Mouse (Mus musculus) cerebellum, adult 8-10 months (tissue): ENCODE data around the gene Anxa9.

Source experiments
- DNase-seq: peaks from one replicate; pipeline ENCODE4 v3.0.0; 2022

Gene Anxa9

DNA sequence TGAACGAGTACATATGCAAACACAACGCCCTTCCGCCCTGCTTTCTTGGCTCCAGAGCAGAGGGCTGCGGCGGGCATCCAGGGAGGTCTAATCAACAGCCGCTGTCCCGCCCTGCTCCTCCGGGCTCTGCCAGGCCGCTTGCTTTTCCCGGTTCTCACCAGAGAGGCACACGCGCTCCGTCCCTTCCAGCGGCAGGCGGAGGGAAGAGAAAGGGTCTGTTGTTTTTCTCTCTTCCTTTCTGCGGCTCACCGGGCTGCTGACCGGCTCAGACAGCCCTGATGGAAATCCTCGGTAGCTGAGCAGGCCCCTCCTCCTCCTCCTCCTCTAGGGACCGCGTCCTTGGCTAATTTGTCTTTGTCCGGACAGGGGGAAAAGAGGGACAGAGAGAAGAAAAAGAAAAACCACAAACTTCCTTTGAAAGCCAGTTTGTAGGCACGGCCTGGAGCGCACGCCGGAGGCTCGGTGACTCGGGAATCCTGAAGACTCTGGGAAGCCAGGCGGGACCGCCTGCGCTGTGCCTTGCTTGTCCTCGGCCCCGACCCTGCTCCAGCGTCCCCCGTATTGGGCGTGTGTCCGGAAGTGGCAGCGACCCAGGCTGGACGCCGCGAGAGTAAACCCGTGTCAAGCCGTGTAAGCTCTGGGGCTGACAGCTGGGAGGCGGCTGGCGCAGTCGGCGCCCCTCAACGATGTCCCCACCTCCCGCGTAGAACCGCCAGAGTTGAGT lies 23.9 kb downstream of the Anxa9 start:
- peak; percentile 79 for DNase-seq

DNA sequence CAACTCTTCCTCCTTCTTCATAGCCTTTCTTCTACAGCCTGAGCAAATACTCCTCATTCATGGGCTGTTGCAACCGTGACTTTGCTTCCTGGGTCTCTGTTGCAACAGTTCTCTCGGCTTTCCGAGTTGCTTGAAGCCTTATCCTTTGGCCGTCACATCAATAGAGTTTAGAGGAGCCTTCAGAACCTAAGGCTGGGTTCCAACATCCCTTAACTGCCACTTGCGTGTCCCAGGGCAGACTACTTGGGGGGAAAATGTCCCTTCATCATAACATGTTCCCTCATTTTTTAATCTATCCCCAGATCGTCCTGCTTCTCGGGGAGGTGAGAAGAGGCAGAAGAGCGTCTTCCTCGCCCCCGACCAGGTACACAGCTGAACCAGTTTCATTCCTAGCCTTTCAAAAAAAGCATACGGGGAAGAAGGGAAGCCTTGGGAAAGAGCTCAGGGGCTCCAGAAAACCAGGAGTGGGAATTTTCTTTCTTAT lies 24.6 kb downstream of the Anxa9 start:
- DNase-seq = no peak

DNA sequence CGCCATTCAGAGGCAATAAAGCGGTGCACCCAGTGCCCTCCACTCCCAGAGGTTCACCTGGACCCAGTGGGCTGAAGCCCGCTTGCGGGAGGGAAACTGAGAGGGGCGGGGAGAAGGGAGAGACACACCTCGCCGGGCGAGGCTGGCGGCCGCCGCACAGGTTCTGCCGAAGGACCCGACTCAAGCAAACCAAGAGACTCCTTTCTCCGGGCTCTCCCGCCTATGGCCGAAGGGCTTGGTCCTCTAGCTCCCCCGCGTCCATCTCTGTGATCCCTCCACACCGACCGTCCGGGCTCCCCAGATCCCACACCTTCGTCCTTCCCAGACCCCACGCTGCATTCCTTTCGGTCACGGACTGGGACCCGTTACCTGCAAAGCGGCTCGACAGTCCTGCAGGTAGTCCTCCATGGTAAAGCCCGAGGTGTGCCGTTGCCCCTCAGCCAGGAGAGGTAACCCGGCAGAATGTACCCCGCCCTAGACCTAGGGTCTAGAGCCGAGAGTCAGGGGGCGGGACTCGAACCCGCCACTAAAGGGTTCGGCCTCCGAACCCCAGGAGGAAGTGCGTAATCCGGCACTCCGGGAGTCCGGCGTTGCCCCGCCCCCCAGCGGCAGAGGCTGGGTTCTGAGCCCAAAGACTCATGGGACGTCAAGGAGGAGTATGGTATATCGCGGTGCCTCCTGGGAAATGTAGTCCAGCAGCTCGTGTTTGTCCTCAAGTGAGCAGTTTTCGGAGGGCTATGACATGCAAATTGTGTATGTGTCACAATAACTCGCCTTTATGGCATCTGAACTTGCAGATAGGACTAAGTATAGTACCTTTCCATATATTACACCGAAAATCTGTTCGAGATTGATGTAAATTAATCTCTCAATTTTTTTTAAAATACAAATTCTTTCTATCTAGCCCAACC lies 25.5 kb downstream of the Anxa9 start, which contains the start of the genes Mindy1 and Prune1:
Gene Mindy1, plus strand, starts transcription at position 130 of the 911 bp plus-strand sequence.
Gene Prune1, minus strand, starts transcription at position 861 of the 911 bp plus-strand sequence.
- peak; percentile 99 for DNase-seq

DNA sequence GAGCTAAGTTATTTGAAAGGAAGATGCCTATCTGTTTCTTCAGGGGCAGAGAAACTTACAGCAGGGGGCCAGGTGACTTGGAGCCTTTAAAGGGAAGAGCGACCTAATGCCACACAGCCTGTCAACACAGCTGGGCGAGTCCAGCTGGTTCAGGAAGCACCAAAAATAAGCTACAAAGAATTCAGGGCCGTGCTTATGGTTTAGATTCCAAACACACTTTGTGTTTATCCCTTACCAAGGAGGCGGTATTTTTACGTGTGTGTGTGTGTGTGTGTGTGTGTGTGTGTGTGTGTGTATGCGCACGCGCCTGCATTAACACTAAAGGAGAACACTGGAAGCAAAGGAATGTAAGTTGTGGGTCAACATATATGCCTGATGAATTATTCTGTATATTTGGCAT lies 26.2 kb downstream of the Anxa9 start:
- no peak for DNase-seq

DNA sequence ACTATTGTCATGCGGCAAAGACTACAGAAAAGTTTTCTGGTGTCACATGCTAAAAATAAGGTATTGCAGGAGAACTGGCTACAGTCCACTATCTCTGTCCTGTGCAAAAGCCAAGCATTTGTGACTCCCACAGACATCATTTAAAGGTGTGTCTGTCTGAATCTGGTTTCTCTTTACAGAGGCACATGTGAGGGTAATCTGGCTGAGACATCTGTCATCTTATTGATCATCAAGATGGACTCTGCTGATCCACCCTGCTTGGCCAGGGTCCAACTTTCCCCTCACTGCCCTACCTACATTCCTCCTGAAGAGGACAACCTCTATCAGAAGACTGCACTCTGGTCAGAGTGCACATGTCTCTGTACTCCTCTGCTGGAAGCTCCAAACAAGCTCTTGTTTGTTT lies 29.8 kb downstream of the Anxa9 start:
- no peak for DNase-seq

DNA sequence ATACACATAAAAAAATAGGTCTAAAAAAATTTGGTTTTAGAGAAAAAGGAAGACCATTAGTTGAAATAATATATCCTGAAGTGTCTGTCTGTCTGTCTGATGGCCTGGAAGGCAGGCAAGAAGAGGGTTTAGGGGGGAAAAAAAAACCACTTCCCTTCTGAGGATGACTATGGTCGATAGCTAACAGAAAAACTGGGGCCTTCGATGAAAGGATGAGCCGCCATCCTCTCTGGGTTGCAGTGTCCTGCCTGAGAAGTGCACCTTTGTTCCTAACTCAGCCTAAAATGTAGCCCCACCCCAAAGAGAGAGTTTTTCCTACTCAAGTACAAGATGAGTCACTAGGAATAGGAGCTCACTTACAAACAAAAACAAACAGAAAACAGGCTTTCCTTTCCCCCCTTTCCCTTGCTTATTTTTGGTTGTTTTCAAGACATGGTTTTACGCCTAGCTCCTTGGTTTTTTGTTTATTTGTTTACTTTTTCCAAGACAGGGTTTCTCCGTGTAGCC lies 30.5 kb downstream of the Anxa9 start:
- DNase-seq = no peak

DNA sequence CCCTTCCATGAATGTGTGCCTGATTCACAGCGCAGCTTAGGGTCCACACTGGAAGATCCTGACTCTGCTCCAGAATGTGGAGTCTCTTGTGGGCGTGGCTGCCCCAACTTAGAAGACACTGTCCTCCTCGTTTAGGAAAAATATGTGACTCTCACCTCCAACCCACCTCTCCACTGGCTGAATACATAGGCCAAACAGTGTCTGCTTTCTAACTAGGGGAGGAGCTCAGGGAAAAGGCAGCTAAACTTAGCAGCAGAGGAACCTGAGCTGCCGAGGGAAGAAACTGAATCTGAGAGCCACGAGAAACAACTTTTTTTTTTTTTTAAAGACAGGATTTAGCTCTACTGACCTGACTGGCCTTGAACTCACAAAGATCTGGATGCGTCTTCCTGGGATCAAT lies 31.8 kb downstream of the Anxa9 start:
- DNase-seq = no peak

DNA sequence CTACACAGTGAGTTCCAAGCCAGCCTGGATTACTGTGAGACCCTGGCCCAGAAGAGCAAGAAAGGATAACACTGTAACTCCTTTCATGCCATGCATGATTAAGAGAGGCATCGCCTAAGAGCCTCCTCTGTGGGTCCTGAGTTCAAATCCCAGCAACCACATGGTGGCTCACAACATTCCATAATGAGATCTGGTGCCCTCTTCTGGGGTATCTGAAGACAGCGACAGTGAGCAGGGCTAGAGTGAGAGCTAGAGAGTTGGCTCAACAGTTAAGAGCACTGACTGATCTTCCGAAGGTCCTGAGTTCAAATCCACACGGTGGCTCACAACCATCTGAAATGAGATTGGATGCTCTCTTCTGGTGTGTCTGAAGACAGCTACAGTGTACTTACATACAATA lies 32.5 kb downstream of the Anxa9 start:
- no peak for DNase-seq

DNA sequence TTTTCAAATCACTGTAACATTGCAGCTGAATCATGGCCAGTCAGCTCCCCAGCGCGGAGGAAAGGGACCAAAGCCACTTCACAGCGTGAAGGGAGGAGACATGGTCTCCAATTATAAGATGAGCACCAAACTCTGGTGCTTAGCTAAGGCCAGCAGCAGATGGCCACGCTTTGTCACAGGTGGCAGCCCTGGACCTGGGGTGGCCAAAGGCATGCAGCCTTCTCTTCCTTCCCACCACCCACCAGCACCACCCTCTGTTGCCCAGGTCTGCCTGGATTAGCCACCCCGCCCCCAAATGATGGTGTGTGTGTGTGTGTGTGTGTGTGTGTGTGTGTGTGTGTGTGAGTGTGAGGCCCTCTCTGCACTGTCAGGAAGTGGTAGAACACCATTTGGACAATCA lies 33.5 kb downstream of the Anxa9 start:
- DNase-seq = peak; percentile 89

DNA sequence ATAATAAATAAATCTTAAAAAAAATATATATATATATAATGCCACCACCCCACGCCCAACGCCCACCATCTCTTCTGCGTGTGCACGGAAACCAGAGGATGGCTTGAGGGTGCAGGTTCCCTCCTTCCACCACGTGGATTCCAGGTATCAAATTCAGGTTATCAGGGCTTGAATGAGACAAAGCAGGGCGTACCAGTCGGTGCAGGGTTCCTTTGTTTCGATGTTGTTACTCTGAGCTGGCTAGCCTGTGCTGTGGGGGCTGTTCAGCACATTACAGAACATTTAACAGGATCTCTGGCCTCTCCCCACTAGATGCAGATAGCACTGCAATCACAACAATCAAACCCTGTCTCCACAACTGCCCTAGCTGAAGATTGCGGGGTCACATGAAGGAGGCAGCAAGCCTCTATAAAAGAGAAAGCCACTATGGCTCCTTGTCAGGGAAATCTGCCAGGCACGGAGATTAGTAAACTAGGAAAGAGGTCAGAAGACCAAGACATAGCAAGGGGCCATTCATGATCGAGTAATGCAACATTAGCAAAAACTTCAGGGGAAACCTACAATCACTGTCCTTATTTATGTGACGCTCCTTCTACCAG lies 36.1 kb downstream of the Anxa9 start:
- DNase-seq = no peak

DNA sequence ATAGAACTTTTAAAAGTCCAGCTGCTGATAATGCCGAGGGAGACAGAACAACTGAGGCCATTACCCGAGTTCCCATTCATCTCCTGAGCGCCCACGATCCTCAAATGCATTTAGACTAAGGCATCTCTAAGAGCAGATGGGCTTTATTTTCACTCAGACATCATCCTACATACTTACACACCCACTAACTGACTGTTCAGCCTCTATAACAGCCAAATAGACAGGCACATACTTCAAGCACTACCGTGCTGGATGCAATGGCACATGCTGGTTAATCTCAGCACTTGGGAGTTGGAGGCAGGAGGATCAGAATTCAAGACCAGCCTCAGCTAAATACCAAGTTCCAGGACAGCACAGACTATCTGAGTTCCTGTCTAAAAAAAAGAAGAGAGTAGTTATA lies 37.2 kb downstream of the Anxa9 start:
- DNase-seq = no peak

DNA sequence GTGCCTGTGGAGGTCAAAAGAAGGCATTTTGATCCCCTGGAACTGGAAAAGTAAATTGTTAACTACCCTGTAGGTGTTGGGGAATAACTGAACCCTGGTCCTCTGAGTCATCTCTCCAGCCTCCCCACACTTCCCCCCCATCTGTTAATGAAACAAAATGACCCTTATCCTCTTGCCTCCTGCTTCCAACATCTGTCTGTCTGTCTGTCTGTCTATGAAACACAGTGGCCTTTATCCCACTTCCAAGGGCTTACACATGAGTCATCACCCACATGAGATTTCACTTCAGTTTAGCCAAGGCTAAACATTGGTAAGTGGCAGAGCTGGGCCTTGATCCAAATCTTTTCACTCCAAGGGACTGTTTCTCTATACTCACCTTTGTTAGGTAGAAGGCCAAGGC lies 39.1 kb downstream of the Anxa9 start:
- DNase-seq = no peak

DNA sequence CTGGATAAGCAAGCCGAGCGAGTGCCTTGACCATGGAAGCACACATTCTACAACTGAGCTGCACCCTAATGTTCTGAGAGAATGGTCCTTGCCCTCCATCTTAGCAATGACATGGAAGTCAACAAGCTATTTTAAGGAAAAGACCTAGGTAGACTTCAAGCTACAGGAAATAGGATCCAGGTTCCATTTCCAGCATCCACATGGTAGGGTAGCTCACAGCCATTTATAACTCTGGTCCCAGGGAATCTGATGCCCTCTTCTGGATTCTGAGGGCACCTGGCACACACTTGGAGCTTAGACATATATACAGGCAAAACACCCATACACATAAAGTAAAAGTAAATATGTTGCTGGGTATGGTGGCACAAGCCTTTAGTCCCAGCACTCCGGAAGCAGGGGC lies 40.9 kb downstream of the Anxa9 start:
- DNase-seq = no peak

DNA sequence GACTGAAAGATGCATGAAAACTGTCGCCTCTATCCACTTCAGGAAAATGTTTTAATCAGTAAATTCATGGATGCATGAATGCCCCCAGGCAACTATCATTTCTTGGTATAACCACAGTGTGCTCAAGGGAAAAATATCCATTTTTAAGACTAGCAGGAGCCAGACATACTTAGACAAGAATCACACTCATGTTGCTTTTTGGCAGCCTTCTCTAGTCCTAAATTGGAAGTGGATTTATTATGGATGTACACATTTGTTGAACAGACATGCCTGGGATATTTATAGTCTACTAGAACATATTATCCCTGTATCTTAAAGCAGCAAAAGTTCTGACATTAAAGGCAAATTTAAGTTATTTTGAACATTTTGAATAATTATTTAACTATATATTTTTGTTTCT lies 42.3 kb downstream of the Anxa9 start:
- DNase-seq = no peak

DNA sequence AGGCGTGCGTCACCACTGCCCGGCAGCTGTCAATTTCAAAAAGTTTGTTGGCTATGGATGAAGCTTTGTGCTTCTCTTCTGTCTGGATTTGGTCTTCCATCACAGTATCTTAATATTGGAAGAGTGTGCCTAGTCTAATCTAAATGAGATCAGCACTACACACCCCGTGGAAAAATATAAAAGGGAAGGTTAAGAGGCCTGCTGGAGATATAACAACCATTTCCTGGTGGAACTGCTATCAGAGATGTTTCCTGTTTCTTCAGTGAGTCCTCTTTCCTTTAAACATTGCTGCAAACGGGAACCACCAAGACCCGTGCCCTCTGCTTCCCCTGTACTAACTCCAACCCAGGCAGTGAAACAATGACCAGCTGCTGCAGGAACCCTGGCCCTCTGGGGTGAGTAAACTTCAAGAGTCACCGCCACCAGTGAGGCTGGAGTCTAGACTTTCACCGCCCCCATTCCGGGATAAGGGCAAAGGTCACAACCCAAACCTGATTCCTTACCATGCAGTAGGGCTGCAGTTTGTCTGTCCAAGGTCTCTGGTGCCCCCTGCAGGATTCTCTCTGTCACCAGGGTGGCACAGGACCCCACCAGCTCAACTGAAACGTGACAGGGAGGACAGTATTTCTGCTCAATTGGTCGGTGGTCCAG lies 43.8 kb downstream of the Anxa9 start:
- no peak for DNase-seq

DNA sequence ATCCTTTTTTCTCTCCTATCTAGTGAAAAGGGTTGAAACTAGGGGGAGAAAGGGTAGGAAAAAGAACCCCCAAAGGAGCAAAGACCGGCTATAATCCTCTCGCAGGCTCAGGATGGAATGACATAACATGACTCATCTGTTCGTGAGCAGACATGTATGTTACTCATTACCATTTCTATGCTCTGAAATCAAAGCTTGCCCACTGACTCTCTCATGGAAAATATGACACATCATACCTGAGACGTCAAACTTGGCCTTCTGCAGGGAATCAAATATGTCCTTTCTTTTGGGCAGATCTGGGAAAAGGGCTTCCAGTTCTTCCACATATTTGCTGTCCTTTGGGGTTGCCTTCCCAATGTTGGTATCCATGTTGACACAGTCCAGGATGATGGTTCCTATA lies 45.0 kb downstream of the Anxa9 start:
- no peak for DNase-seq

DNA sequence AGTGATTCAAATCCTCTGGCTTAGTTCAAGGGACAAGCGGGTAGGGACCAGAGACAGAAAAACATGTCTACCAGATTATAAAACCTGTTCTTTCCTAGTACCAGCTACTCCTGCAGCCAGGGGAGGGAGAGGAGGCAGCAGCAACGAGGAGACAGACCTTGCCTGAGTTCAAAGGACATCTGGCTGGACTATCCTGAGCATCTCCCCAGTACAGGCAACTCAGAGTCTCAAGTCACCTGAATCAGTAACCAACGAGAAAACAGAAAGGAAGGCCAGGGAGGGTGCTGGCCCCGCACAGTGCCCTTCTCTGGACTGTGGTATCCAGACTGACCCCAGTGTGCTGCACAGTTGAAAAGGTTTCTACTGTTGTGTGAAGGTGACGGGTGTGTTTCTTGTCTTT lies 50.0 kb downstream of the Anxa9 start:
- DNase-seq = no peak

DNA sequence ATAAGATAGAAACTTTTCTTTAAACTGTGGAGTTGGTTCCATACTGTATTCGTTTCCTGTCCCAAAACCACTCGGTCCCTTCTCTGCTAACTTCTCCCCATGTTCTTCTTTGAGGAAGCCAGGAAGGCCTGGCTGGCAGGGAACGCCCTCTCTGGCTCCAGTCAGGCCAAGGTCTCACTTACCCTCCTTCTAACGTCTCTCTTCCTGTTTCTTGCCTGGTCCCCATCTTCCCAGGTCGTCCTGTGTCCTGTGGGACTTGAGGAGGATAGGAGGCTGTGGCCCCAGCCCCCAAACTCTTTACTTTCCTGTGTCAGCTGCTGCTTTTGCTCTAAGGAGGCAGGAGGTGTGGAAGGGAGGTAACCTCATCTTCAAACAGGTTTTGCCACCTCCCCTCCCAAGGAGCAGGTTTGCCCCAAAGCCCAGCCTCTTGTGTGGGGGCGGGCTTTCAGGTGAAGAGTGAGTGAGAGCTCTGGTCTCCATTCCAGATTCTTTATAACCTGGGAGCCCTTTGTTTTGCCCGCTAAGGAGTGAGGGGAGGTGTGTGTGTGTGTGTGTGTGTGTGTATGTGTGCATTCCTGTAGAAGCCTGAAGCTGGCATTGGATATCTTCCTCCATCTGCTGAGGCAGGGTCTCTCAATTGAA lies 56.1 kb downstream of the Anxa9 start, which contains the start of gene Bnipl:
Gene Bnipl, minus strand, starts transcription at position 411 of the 642 bp plus-strand sequence.
- no peak for DNase-seq

DNA sequence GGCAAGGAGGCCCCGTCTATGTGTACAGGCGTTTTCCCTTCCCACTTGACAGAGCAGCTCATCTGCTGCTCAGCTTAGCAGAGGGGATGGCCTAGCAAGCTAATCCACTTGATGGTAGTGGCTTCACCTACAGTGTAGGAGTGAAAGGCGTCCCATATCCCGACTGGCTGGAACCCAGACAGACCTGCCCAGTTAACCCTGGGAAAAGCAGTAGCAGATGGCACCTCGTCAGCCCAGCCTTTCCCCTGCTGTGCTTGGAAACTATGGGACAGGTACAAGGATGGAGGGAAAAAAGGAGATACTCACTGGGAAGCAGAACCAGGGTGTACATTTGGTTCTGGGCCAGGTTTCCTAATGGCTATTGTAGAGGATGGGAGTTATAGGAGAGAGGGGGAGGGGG lies 56.6 kb downstream of the Anxa9 start:
- DNase-seq = peak; percentile 83

DNA sequence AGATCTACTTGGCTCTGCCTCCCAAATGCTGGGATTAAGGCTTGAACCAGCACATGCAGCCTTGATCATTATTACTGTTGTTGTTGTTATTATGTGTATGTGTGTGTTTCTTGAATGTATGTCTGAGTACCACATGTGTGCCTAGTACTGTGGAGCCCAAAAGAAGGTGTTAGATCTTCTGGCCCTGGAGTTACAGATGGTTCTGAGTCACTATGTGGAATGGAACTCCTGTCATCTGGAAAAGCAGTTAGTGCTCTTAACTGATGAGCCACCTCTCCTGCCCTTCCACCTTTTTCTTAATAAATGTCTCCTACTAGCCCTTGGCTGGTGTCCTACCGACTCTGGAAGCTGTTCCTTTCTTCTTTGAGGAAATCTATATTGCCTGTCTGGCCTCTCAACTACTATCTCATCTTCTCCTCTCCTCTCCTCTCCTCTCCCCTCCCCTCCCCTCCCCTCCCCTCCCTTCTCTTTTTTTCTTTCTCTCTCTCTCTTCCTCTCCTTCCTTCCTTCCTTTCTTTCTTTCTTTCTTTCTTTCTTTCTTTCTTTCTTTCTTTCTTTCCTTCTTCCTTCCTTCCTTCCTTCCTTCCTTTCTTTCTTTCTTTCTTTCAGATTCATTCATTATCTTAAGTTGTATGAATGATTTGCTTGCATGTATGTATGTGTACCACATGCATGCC lies 59.2 kb downstream of the Anxa9 start:
- DNase-seq = no peak

DNA sequence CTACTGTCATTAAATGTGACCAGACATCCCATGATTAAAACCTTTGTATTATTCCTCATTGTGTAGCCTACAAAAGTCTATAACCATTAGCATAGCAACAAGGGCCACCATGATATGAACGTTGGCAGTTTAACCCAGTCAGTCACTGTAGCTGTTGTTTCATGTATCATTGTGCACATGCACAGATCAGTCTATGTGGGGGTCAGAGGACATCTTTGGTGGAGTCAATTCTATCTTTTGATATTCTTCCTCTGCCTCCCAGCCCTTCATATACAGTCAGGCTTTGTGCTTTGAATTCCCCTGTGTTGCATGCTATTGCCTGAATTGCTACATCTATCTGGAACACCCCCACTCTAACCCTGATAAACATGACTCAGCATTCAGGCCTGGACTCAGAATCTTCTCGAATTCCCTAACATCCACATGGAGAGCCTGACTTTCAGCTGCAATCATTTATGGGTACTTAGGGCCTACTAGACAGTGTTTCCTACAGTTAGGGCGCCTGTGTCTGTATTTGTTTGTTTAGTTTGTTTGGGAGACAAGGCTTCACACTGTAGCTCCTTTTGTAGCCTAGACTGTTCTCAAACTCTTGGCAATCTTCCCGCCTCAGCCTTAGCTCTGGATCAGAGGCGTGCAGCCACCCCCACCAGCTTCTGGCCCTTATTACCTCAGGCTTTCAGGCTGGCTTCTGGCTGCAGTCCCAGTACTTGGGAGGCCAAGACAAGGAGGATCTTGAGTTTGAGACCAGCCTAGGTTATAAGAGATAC lies 60.3 kb downstream of the Anxa9 start:
- peak; percentile 47 for DNase-seq
